Mouse (Mus musculus): Measurements from ENCODE around the gene Nav2. TPM values are rescaled to one million over a fixed set of nuclear protein-coding genes. Genes with fewer than 3 reads are reported as not detected.

Nav2 gene
- polyA plus RNA-seq, 1 experiment from 2014 or later, result 2.2 TPM

GRCm38 (mm10) chr7:49252444-49252843, 343.9 kb downstream of the Nav2 start:
- Histone ChIP-seq H3K27me3 (peaks cover 26% of the 10 kb centered on the region), H3K9me3 (replicated peaks) (no peaks in the 10 kb centered on the region), H3K9ac (no peak overlapping the region), H3K27ac (replicated peaks) (no peak overlapping the region), H3K4me3 (replicated peaks) (no peak overlapping the region), H3K4me1 (replicated peaks) (0 out of 2 replicates have a peak, but pooled peaks cover 2% of the 10 kb centered on the region), H3K4me2 (no peak overlapping the region), H3K36me3 (replicated peaks) (no peaks in the 10 kb centered on the region)
- WGBS (ENCODE audit: insufficient replicate concordance), result 69% methylated on average over 7 of the region's 7 CpGs
- no peak for ATAC-seq (ENCODE audit: insufficient read depth)

GRCm38 (mm10) chr7:49252902-49253301, 344.4 kb downstream of the Nav2 start:
- H3K36me3 ChIP-seq (replicated peaks), result no peaks in the 10 kb centered on the region
- no peak overlapping the region for H3K27ac ChIP-seq (replicated peaks)
- no peak overlapping the region for H3K4me2 ChIP-seq
- H3K4me3 ChIP-seq (replicated peaks), result no peak overlapping the region
- H3K27me3 ChIP-seq, result peaks cover 21% of the 10 kb centered on the region
- H3K9me3 ChIP-seq (replicated peaks), result no peaks in the 10 kb centered on the region
- H3K9ac ChIP-seq, result no peak overlapping the region
- ATAC-seq (ENCODE audit: insufficient read depth), result no peak
- WGBS (ENCODE audit: insufficient replicate concordance), result 28% methylated on average over 6 of the region's 6 CpGs
- 0 out of 2 replicates have a peak, but pooled peaks cover 2% of the 10 kb centered on the region for H3K4me1 ChIP-seq (replicated peaks)

GRCm38 (mm10) chr7:49255053-49255452, 346.5 kb downstream of the Nav2 start:
- 77% methylated on average over 5 of the region's 5 CpGs for whole genome bisulfite sequencing (ENCODE audit: insufficient replicate concordance)
- Histone ChIP-seq H3K9ac (no peak overlapping the region), H3K4me2 (no peak overlapping the region), H3K27me3 (no peaks in the 10 kb centered on the region; the same call in 1 of the 2 replicates), H3K9me3 (replicated peaks) (no peaks in the 10 kb centered on the region), H3K27ac (replicated peaks) (no peak overlapping the region), H3K36me3 (replicated peaks) (no peaks in the 10 kb centered on the region), H3K4me1 (replicated peaks) (no peaks in the 10 kb centered on the region), H3K4me3 (replicated peaks) (no peak overlapping the region)
- no peak for ATAC-seq (ENCODE audit: insufficient read depth)

- Histone ChIP-seq H3K36me3 (replicated peaks) (no peaks in the 10 kb centered on the region), H3K4me3 (replicated peaks) (no peak overlapping the region), H3K4me2 (no peak overlapping the region), H3K9me3 (replicated peaks) (no peaks in the 10 kb centered on the region), H3K4me1 (replicated peaks) (no peaks in the 10 kb centered on the region), H3K9ac (no peak overlapping the region), H3K27ac (replicated peaks) (no peak overlapping the region), H3K27me3 (no peaks in the 10 kb centered on the region)
- no peak for ATAC-seq (ENCODE audit: insufficient read depth)
- WGBS (ENCODE audit: insufficient replicate concordance), result 64% methylated on average over 13 of the region's 13 CpGs
Observed at GRCm38 (mm10) chr7:49257234-49257906, 348.9 kb downstream of the Nav2 start.

- Histone ChIP-seq H3K27ac (replicated peaks) (no peak overlapping the region), H3K9ac (no peak overlapping the region), H3K4me1 (replicated peaks) (no peaks in the 10 kb centered on the region), H3K36me3 (replicated peaks) (no peaks in the 10 kb centered on the region), H3K27me3 (no peaks in the 10 kb centered on the region), H3K4me2 (no peak overlapping the region), H3K4me3 (replicated peaks) (no peak overlapping the region), H3K9me3 (replicated peaks) (no peaks in the 10 kb centered on the region)
- no peak for ATAC-seq (ENCODE audit: insufficient read depth)
- 55% methylated on average over 6 of the region's 6 CpGs for WGBS (ENCODE audit: insufficient replicate concordance)
Observed at GRCm38 (mm10) chr7:49258088-49258487, 349.6 kb downstream of the Nav2 start.

- WGBS (ENCODE audit: insufficient replicate concordance), result 51% methylated on average over 13 of the region's 13 CpGs
- Histone ChIP-seq H3K4me2 (no peak overlapping the region), H3K4me1 (replicated peaks) (no peaks in the 10 kb centered on the region), H3K27me3 (no peaks in the 10 kb centered on the region), H3K4me3 (replicated peaks) (no peak overlapping the region), H3K9me3 (replicated peaks) (no peaks in the 10 kb centered on the region), H3K27ac (replicated peaks) (no peak overlapping the region), H3K36me3 (replicated peaks) (no peaks in the 10 kb centered on the region), H3K9ac (no peak overlapping the region)
- ATAC-seq (ENCODE audit: insufficient read depth), result no peak
Observed at GRCm38 (mm10) chr7:49261941-49262511, 353.5 kb downstream of the Nav2 start.

- H3K36me3 ChIP-seq (replicated peaks), result no peaks in the 10 kb centered on the region
- 62% methylated on average over 6 of the region's 6 CpGs for WGBS (ENCODE audit: insufficient replicate concordance)
- no peak overlapping the region for H3K4me2 ChIP-seq
- H3K9ac ChIP-seq, result no peak overlapping the region
- no peak overlapping the region for H3K27ac ChIP-seq (replicated peaks)
- no peak for ATAC-seq (ENCODE audit: insufficient read depth)
- no peaks in the 10 kb centered on the region for H3K9me3 ChIP-seq (replicated peaks)
- H3K4me1 ChIP-seq (replicated peaks), result no peaks in the 10 kb centered on the region
- H3K27me3 ChIP-seq, result 0 out of 2 replicates have a peak, but pooled peaks cover 3% of the 10 kb centered on the region
- H3K4me3 ChIP-seq (replicated peaks), result no peak overlapping the region
Observed at GRCm38 (mm10) chr7:49266422-49266821, 357.9 kb downstream of the Nav2 start.

- Histone ChIP-seq H3K27ac (replicated peaks) (no peak overlapping the region), H3K36me3 (replicated peaks) (no peaks in the 10 kb centered on the region), H3K9me3 (replicated peaks) (no peaks in the 10 kb centered on the region), H3K27me3 (peaks cover 8% of the 10 kb centered on the region; the same call in 1 of the 2 replicates), H3K4me1 (replicated peaks) (0 out of 2 replicates have a peak, but pooled peaks cover 5% of the 10 kb centered on the region), H3K4me2 (no peak overlapping the region), H3K9ac (no peak overlapping the region), H3K4me3 (replicated peaks) (no peak overlapping the region)
- no peak for ATAC-seq (ENCODE audit: insufficient read depth)
- WGBS (ENCODE audit: insufficient replicate concordance), result 59% methylated on average over 12 of the region's 12 CpGs
Observed at GRCm38 (mm10) chr7:49267621-49268325, 359.3 kb downstream of the Nav2 start.

GRCm38 (mm10) chr7:49268401-49268921, 359.9 kb downstream of the Nav2 start:
- Histone ChIP-seq H3K36me3 (replicated peaks) (no peaks in the 10 kb centered on the region), H3K9ac (no peak overlapping the region), H3K4me2 (no peak overlapping the region), H3K4me3 (replicated peaks) (no peak overlapping the region), H3K4me1 (replicated peaks) (0 out of 2 replicates have a peak, but pooled peaks cover 8% of the 10 kb centered on the region), H3K27ac (replicated peaks) (no peak overlapping the region), H3K9me3 (replicated peaks) (no peaks in the 10 kb centered on the region), H3K27me3 (peaks cover 8% of the 10 kb centered on the region; the same call in 1 of the 2 replicates)
- WGBS (ENCODE audit: insufficient replicate concordance), result 73% methylated on average over 9 of the region's 9 CpGs
- no peak for ATAC-seq (ENCODE audit: insufficient read depth)

GRCm38 (mm10) chr7:49270855-49271254, 362.3 kb downstream of the Nav2 start:
- 61% methylated on average over 11 of the region's 11 CpGs for WGBS (ENCODE audit: insufficient replicate concordance)
- Histone ChIP-seq H3K27ac (replicated peaks) (no peak overlapping the region), H3K4me1 (replicated peaks) (0 out of 2 replicates have a peak, but pooled peaks cover 8% of the 10 kb centered on the region), H3K36me3 (replicated peaks) (no peaks in the 10 kb centered on the region), H3K27me3 (peaks cover 8% of the 10 kb centered on the region; the same call in 1 of the 2 replicates), H3K9me3 (replicated peaks) (no peaks in the 10 kb centered on the region), H3K4me2 (no peak overlapping the region), H3K4me3 (replicated peaks) (no peak overlapping the region), H3K9ac (no peak overlapping the region)
- ATAC-seq (ENCODE audit: insufficient read depth), result no peak
